Mouse (Mus musculus): Measurements from ENCODE around the gene 2010109A12Rik. TPM values are rescaled to one million over a fixed set of nuclear protein-coding genes. Genes with fewer than 3 reads are reported as not detected.

2010109A12Rik gene
- polyA plus RNA-seq, 1 experiment from 2014 or later = 1.1 TPM

DNA sequence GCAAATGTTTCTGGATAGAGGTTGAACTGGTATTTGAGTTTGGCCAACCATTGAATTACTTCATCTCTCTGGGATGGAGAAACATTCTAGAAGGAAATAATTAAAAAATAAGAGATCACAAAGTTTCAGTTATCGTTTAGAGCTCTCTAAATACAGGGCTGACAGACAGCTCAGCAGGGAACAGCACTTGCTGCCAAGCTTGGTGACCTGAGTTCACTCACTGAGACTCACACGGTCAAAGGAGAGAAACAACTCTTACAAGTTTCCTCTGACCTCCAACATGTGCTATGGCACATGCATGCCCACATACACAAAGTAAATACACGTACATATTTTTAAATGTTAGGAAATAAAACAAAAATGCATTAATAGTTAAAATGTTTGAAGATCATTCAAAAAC is 16.7 kb upstream of the 2010109A12Rik start:
- peaks cover 7% of the 10 kb centered on the region for H3K36me3 ChIP-seq (ENCODE audit: control insufficient read depth, insufficient read depth, low read length)
- 61% methylated on average over 3 of the region's 3 CpGs for WGBS
- TF ChIP-seq CTCF (IDR thresholded peaks at IDR 0.05; ENCODE audit: low read depth) (no peak), EP300 (optimal IDR thresholded peaks at IDR 0.05) (no peak)

DNA sequence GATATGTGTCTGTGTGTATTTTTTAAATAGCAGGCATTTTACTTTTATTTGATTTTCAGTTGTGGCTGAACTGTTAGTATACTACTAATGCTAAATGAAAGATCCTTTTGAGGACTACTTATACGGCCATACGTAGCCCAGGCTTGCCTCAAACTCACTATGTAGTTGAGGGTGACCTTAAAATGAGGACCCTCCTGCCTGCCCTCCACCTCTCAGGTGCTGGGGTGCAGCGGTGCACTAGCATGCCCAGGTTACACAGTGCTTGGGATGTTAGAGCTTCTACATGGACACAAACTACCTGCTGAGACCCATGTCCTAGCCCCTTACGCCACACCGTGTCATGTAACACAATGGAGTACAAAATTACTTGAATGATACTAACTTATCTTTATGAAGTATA is 15.9 kb upstream of the 2010109A12Rik start:
- H3K4me1 ChIP-seq (replicated peaks; ENCODE audit: control insufficient read depth, insufficient read depth) = no peaks in the 10 kb centered on the region
- H3K9ac ChIP-seq (ENCODE audit: low read length) = no peak overlapping the region
- TF ChIP-seq CTCF (IDR thresholded peaks at IDR 0.05; ENCODE audit: low read depth) = no peak
- no peak for TF ChIP-seq EP300 (optimal IDR thresholded peaks at IDR 0.05)
- H3K9me3 ChIP-seq (ENCODE audit: control insufficient read depth, low read length) = no peaks in the 10 kb centered on the region
- no peaks in the 10 kb centered on the region for H3K27me3 ChIP-seq (ENCODE audit: control insufficient read depth, insufficient read depth, low read length)
- WGBS = 93% methylated on average over 5 of the region's 5 CpGs
- peaks cover 7% of the 10 kb centered on the region for H3K36me3 ChIP-seq (ENCODE audit: control insufficient read depth, insufficient read depth, low read length)
- H3K27ac ChIP-seq (replicated peaks) = no peak overlapping the region
- no peak for ATAC-seq (ENCODE audit: low FRiP score, low TSS enrichment)
- H3K4me2 ChIP-seq (replicated peaks; ENCODE audit: low read depth) = no peak overlapping the region
- no peak for DNase-seq (ENCODE audit: low spot score)
- no peak overlapping the region for H3K4me3 ChIP-seq (ENCODE audit: low read depth, low read length)

More for the DNA sequence above, 16.7 kb upstream of the 2010109A12Rik start:
- Histone ChIP-seq H3K4me2 (replicated peaks; ENCODE audit: low read depth) (no peak overlapping the region), H3K4me1 (replicated peaks; ENCODE audit: control insufficient read depth, insufficient read depth) (no peaks in the 10 kb centered on the region), H3K9ac (ENCODE audit: low read length) (no peak overlapping the region), H3K27ac (replicated peaks) (no peak overlapping the region), H3K9me3 (ENCODE audit: control insufficient read depth, low read length) (no peaks in the 10 kb centered on the region), H3K4me3 (ENCODE audit: low read depth, low read length) (no peak overlapping the region), H3K27me3 (ENCODE audit: control insufficient read depth, insufficient read depth, low read length) (no peaks in the 10 kb centered on the region)
- DNase-seq (ENCODE audit: low spot score) (no peak), ATAC-seq (ENCODE audit: low FRiP score, low TSS enrichment) (no peak)

DNA sequence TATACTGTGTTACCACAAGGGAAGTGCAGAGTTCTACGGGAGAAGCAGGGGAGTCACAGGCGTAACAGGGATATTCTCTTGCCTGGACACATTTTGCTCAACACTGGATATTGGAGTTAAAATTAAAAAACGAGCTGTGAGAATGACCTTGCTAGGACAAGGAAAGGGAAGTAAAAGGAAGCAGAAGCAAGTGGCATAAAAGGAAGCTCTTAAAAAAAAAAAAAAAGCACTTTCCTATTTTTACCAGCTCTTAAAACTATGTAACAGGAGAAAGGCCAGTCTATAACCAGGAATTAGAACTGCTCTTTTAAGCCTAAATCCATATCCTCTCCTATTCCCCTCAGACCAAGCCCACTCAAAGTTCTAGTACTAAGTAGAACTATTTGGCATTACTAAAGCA is 8.1 kb upstream of the 2010109A12Rik start:
- 82% methylated on average over 3 of the region's 3 CpGs for WGBS
- no peak for DNase-seq (ENCODE audit: low spot score)
- Histone ChIP-seq H3K9ac (ENCODE audit: low read length) (no peak overlapping the region), H3K4me3 (ENCODE audit: low read depth, low read length) (no peak overlapping the region), H3K36me3 (ENCODE audit: control insufficient read depth, insufficient read depth, low read length) (peaks cover 2% of the 10 kb centered on the region; the same call in 1 of the 2 replicates), H3K27me3 (ENCODE audit: control insufficient read depth, insufficient read depth, low read length) (no peaks in the 10 kb centered on the region), H3K9me3 (ENCODE audit: control insufficient read depth, low read length) (no peaks in the 10 kb centered on the region), H3K4me1 (replicated peaks; ENCODE audit: control insufficient read depth, insufficient read depth) (no peaks in the 10 kb centered on the region), H3K4me2 (replicated peaks; ENCODE audit: low read depth) (no peak overlapping the region), H3K27ac (replicated peaks) (no peak overlapping the region)
- no peak for ATAC-seq (ENCODE audit: low FRiP score, low TSS enrichment)
- TF ChIP-seq EP300 (optimal IDR thresholded peaks at IDR 0.05) (no peak), CTCF (IDR thresholded peaks at IDR 0.05; ENCODE audit: low read depth) (no peak)

DNA sequence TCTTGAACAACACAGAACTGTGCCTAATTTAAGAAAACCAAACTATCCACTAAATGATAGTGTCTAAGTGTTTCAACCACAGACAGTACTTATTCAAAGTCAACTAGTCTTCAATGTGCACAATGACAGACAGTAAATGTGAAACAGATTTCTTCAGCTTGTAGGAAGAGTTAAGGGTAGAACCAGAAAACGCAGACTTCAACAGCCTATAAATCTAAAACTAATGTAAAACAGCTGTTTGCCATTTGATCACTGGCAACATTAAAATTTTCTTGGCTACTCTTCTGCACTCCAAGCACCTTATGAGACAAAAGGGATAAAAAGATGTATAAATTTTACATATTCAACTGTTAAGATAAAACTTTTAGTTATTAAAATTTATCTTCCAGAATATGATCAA is 5.1 kb upstream of the 2010109A12Rik start:
- no peaks in the 10 kb centered on the region for H3K27me3 ChIP-seq (ENCODE audit: control insufficient read depth, insufficient read depth, low read length)
- no peak overlapping the region for H3K27ac ChIP-seq (replicated peaks)
- ATAC-seq (ENCODE audit: low FRiP score, low TSS enrichment) (no peak), DNase-seq (ENCODE audit: low spot score) (no peak)
- H3K36me3 ChIP-seq (ENCODE audit: control insufficient read depth, insufficient read depth, low read length) = peaks cover 2% of the 10 kb centered on the region; the same call in 1 of the 2 replicates
- TF ChIP-seq CTCF (IDR thresholded peaks at IDR 0.05; ENCODE audit: low read depth) = no peak
- no peak for TF ChIP-seq EP300 (optimal IDR thresholded peaks at IDR 0.05)
- H3K9ac ChIP-seq (ENCODE audit: low read length) = no peak overlapping the region
- H3K4me1 ChIP-seq (replicated peaks; ENCODE audit: control insufficient read depth, insufficient read depth) = no peaks in the 10 kb centered on the region
- H3K4me2 ChIP-seq (replicated peaks; ENCODE audit: low read depth) = no peak overlapping the region
- 71% methylated on average over 1 of the region's 1 CpGs for WGBS
- H3K4me3 ChIP-seq (ENCODE audit: low read depth, low read length) = no peak overlapping the region
- no peaks in the 10 kb centered on the region for H3K9me3 ChIP-seq (ENCODE audit: control insufficient read depth, low read length)

DNA sequence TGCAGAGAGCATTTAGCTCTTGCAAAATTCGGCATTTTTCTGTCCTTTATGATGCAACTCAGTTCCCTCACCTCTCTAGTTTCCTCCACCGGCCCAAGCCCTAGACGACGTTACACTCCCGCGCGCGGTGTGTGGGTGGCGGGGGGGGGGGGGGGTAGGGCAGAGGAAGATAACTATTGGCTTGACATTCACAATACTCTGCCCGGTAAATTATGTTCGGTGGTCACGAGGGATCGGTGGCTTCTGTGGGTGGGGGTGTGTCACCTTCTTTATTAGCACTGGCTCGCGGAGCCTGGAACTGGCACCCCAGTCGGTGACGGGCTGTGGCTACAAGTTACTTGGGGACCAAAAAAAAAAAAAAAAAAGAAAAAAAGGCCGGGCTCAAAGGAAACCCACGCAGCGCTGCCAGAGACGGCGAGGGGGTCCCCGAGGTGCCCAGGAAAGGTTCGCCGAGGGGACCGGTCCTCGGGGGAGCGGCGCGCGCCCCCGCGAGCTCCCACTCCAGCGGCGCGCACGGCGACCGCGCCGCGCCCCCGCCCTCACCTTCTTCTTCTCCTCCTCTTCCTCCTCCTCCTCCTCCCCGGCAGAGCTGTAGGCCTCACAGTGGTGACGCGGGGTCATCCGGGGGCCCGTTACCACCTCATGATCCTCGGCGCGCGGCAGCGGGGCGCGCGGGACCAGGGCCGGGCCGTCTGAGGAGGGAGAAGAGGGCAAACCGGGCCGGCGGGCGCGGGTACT is 778 bp upstream of the 2010109A12Rik start:
- ATAC-seq (ENCODE audit: low FRiP score, low TSS enrichment) (peak; percentile 64), DNase-seq (ENCODE audit: low spot score) (peak; percentile 56)
- TF ChIP-seq EP300 (optimal IDR thresholded peaks at IDR 0.05) = no peak
- TF ChIP-seq CTCF (IDR thresholded peaks at IDR 0.05; ENCODE audit: low read depth) = no peak
- Histone ChIP-seq H3K4me3 (ENCODE audit: low read depth, low read length) (peak overlapping the region; percentile 95), H3K9ac (ENCODE audit: low read length) (peak overlapping the region; percentile 86), H3K27ac (replicated peaks) (peak overlapping the region; percentile 89), H3K4me2 (replicated peaks; ENCODE audit: low read depth) (peak overlapping the region; percentile 67), H3K4me1 (replicated peaks; ENCODE audit: control insufficient read depth, insufficient read depth) (no peaks in the 10 kb centered on the region), H3K27me3 (ENCODE audit: control insufficient read depth, insufficient read depth, low read length) (no peaks in the 10 kb centered on the region), H3K9me3 (ENCODE audit: control insufficient read depth, low read length) (no peaks in the 10 kb centered on the region), H3K36me3 (ENCODE audit: control insufficient read depth, insufficient read depth, low read length) (peaks cover 2% of the 10 kb centered on the region; the same call in 1 of the 2 replicates)
- WGBS = under 1% methylated on average over 56 of the region's 63 CpGs

DNA sequence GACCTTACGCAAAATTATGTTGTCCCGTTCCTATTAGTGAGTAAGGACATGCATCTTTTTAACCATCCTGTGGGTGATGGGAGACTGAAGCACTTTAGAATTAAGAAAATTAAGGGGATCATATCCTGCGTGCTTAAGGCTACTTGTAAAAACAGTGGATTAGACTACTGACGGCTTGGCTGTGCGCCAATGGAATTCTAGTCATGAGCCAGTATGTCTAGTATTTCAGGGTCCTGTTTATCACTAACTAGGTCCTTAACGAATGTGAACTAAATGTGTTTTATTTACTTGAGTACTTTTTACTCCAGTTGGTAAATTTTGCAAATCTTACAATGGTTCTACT is 659 bp downstream of the 2010109A12Rik start:
- H3K36me3 ChIP-seq (ENCODE audit: control insufficient read depth, insufficient read depth, low read length) = no peaks in the 10 kb centered on the region
- DNase-seq (ENCODE audit: low spot score) (peak; percentile 22), ATAC-seq (ENCODE audit: low FRiP score, low TSS enrichment) (no peak)
- H3K27ac ChIP-seq (replicated peaks) = peak overlapping the region; percentile 41; the same call in 1 of the 2 replicates
- TF ChIP-seq CTCF (IDR thresholded peaks at IDR 0.05; ENCODE audit: low read depth) (no peak), EP300 (optimal IDR thresholded peaks at IDR 0.05) (no peak)
- H3K9me3 ChIP-seq (ENCODE audit: control insufficient read depth, low read length) = no peaks in the 10 kb centered on the region
- H3K27me3 ChIP-seq (ENCODE audit: control insufficient read depth, insufficient read depth, low read length) = no peaks in the 10 kb centered on the region
- H3K9ac ChIP-seq (ENCODE audit: low read length) = peak overlapping the region; percentile 86
- peak overlapping the region; percentile 58 for H3K4me2 ChIP-seq (replicated peaks; ENCODE audit: low read depth)
- no peaks in the 10 kb centered on the region for H3K4me1 ChIP-seq (replicated peaks; ENCODE audit: control insufficient read depth, insufficient read depth)
- H3K4me3 ChIP-seq (ENCODE audit: low read depth, low read length) = peak overlapping the region; percentile 95
- 2% methylated on average over 6 of the region's 6 CpGs for WGBS

All from stomach, postnatal 0 days (tissue).